Mouse (Mus musculus) kidney, embryonic 15.5 days (tissue): ENCODE measurements around the gene Eps8l3. TPM values are rescaled to one million over a fixed set of nuclear protein-coding genes. Genes with fewer than 3 reads are reported as not detected.

Experiments used
- ATAC-seq: fragments of 200-750 bp; cut with Nextera tagmentation; replicated peaks from 2 replicates; pipeline ENCODE4 v1.8.0; 2017; ENCODE audit warnings: moderate TSS enrichment; ENCODE audit not compliant: low FRiP score
- H3K27ac ChIP-seq: fragments of 300-500 bp; sonication (generic); 2 replicates; pipeline ENCODE4 v1.5.1; 2015; ENCODE audit warnings: mild to moderate bottlenecking, inconsistent platforms
- H3K27me3 ChIP-seq: fragments of 300-500 bp; sonication (generic); 2 replicates; pipeline ENCODE4 v1.6.1; 2015; ENCODE audit warnings: inconsistent platforms
- H3K36me3 ChIP-seq: fragments of 300-500 bp; sonication (generic); 2 replicates; pipeline ENCODE4 v1.6.1; 2015; ENCODE audit warnings: inconsistent platforms
- H3K4me1 ChIP-seq: fragments of 300-500 bp; sonication (generic); 2 replicates; pipeline ENCODE4 v1.6.1; 2015; ENCODE audit warnings: inconsistent platforms
- H3K4me2 ChIP-seq: fragments of 300-500 bp; sonication (generic); 2 replicates; pipeline ENCODE4 v1.6.1; 2015; ENCODE audit warnings: moderate library complexity, mild to moderate bottlenecking, inconsistent platforms
- H3K4me3 ChIP-seq: fragments of 300-500 bp; sonication (generic); replicated peaks from 2 replicates; pipeline ENCODE4 v1.5.1; 2015; ENCODE audit warnings: mild to moderate bottlenecking, inconsistent platforms
- H3K9ac ChIP-seq: fragments of 300-500 bp; sonication (generic); 2 replicates; pipeline ENCODE4 v1.6.1; 2015; ENCODE audit warnings: mild to moderate bottlenecking, inconsistent platforms
- H3K9me3 ChIP-seq: fragments of 300-500 bp; sonication (generic); replicated peaks from 2 replicates; pipeline ENCODE4 v1.6.1; 2016; ENCODE audit warnings: inconsistent platforms
- WGBS: fragments of 180-500 bp; shearing (Covaris S2); methylation state at CpG from one replicate; pipeline ENCODE4 v1.1.7; 2015; ENCODE audit warnings: mixed read lengths; 5-methylcytosine and 5-hydroxymethylcytosine counted together
- polyA plus RNA-seq: library from polyadenylated mRNA; unstranded; fragments of >200 nt; fragmentation: Nextera tagmentation; extraction: Ambion mirVana; gene quantifications from 2 replicates; pipeline ENCODE4 v1.2.1, GENCODE M21; 2015

The Eps8l3 gene
- polyA plus RNA-seq, 1 experiment from 2014 or later: not detected

GRCm38 (mm10) chr3:107935268-107935667 is 58.2 kb downstream of the Eps8l3 start:
- Histone ChIP-seq H3K27me3 (no peaks in the 10 kb centered on the region), H3K4me1 (peaks cover 12% of the 10 kb centered on the region; the same call in 1 of the 2 replicates), H3K9me3 (no peaks in the 10 kb centered on the region), H3K4me3 (no peak overlapping the region), H3K4me2 (no peak overlapping the region), H3K27ac (no peak overlapping the region), H3K9ac (no peak overlapping the region), H3K36me3 (no peaks in the 10 kb centered on the region)
- 90% methylated on average over 3 of the region's 3 CpGs for WGBS
- no peak for ATAC-seq

GRCm38 (mm10) chr3:107935888-107936287 is 58.9 kb downstream of the Eps8l3 start:
- H3K4me3 ChIP-seq: no peak overlapping the region
- H3K27ac ChIP-seq: no peak overlapping the region
- ATAC-seq: no peak
- no peak overlapping the region for H3K9ac ChIP-seq
- no peak overlapping the region for H3K4me2 ChIP-seq
- no peaks in the 10 kb centered on the region for H3K36me3 ChIP-seq
- H3K9me3 ChIP-seq: no peaks in the 10 kb centered on the region
- peaks cover 12% of the 10 kb centered on the region; the same call in 1 of the 2 replicates for H3K4me1 ChIP-seq
- WGBS: 62% methylated on average over 3 of the region's 3 CpGs
- no peaks in the 10 kb centered on the region for H3K27me3 ChIP-seq

GRCm38 (mm10) chr3:107939403-107939802 is 62.4 kb downstream of the Eps8l3 start:
- 37% methylated on average over 3 of the region's 3 CpGs for WGBS
- H3K36me3 ChIP-seq: no peaks in the 10 kb centered on the region
- no peak overlapping the region for H3K9ac ChIP-seq
- no peak overlapping the region for H3K27ac ChIP-seq
- peaks cover 10% of the 10 kb centered on the region for H3K4me1 ChIP-seq
- H3K4me3 ChIP-seq: no peak overlapping the region
- H3K27me3 ChIP-seq: no peaks in the 10 kb centered on the region
- H3K4me2 ChIP-seq: no peak overlapping the region
- no peaks in the 10 kb centered on the region for H3K9me3 ChIP-seq
- peak; percentile 46; the same call in 1 of the 2 replicates for ATAC-seq

- WGBS: 82% methylated on average over 4 of the region's 4 CpGs
- ATAC-seq: 0 out of 2 replicates have a peak, but pooled peaks have one; percentile 7
- Histone ChIP-seq H3K9me3 (no peaks in the 10 kb centered on the region), H3K4me3 (no peak overlapping the region), H3K4me1 (peaks cover 10% of the 10 kb centered on the region), H3K27ac (no peak overlapping the region), H3K27me3 (no peaks in the 10 kb centered on the region), H3K4me2 (no peak overlapping the region), H3K36me3 (no peaks in the 10 kb centered on the region), H3K9ac (no peak overlapping the region)
Observed at GRCm38 (mm10) chr3:107939830-107940229, 62.8 kb downstream of the Eps8l3 start.

GRCm38 (mm10) chr3:107940524-107940923 is 63.5 kb downstream of the Eps8l3 start:
- Histone ChIP-seq H3K27ac (no peak overlapping the region), H3K4me2 (no peak overlapping the region), H3K4me1 (peaks cover 10% of the 10 kb centered on the region), H3K27me3 (no peaks in the 10 kb centered on the region), H3K9me3 (no peaks in the 10 kb centered on the region), H3K9ac (no peak overlapping the region), H3K36me3 (no peaks in the 10 kb centered on the region), H3K4me3 (no peak overlapping the region)
- no peak for ATAC-seq
- WGBS: 69% methylated on average over 7 of the region's 7 CpGs

GRCm38 (mm10) chr3:107941261-107941660 is 64.2 kb downstream of the Eps8l3 start:
- H3K9me3 ChIP-seq: no peaks in the 10 kb centered on the region
- H3K9ac ChIP-seq: no peak overlapping the region
- H3K4me2 ChIP-seq: no peak overlapping the region
- no peaks in the 10 kb centered on the region for H3K27me3 ChIP-seq
- H3K27ac ChIP-seq: no peak overlapping the region
- no peak for ATAC-seq
- no peak overlapping the region for H3K4me3 ChIP-seq
- WGBS: 83% methylated on average over 4 of the region's 4 CpGs
- H3K36me3 ChIP-seq: no peaks in the 10 kb centered on the region
- H3K4me1 ChIP-seq: peaks cover 10% of the 10 kb centered on the region

Other genes with a start within 250 kb of the Eps8l3 start
- not detected in 2 replicates for gene Gm10961, start 245.9 kb upstream of the Eps8l3 start, polyA plus RNA-seq
- 45.0 and 46.4 TPM in 2 replicates for gene Strip1, start 245.5 kb upstream of the Eps8l3 start, polyA plus RNA-seq
- 92.7 and 94.5 TPM in 2 replicates for gene Ahcyl1, start 180.7 kb upstream of the Eps8l3 start, polyA plus RNA-seq
- gene Csf1, start 116.8 kb upstream of the Eps8l3 start, polyA plus RNA-seq: 9.3 and 10.3 TPM in 2 replicates
- gene Gstm5, start 18.6 kb downstream of the Eps8l3 start, polyA plus RNA-seq: 162 and 169 TPM in 2 replicates
- 16.6 and 21.3 TPM in 2 replicates for gene Gstm7, start 54.6 kb downstream of the Eps8l3 start, polyA plus RNA-seq
- 7.5 and 8.4 TPM in 2 replicates for gene Gstm6, start 66.5 kb downstream of the Eps8l3 start, polyA plus RNA-seq
- gene Gstm3, start 92.1 kb downstream of the Eps8l3 start, polyA plus RNA-seq: 0.26 and 0.66 TPM in 2 replicates
- gene Gstm2, start 109.2 kb downstream of the Eps8l3 start, polyA plus RNA-seq: 93.9 and 101 TPM in 2 replicates
- 75.6 and 93.6 TPM in 2 replicates for gene Gstm1, start 140.7 kb downstream of the Eps8l3 start, polyA plus RNA-seq
- 15.9 and 18.8 TPM in 2 replicates for gene Gstm4, start 167.7 kb downstream of the Eps8l3 start, polyA plus RNA-seq
- gene Ampd2, start 209.4 kb downstream of the Eps8l3 start, polyA plus RNA-seq: 59.3 and 66.2 TPM in 2 replicates
- gene Gnat2, start 215.6 kb downstream of the Eps8l3 start, polyA plus RNA-seq: 0.68 and 1.9 TPM in 2 replicates